8 mouse cellular contexts compared by ENCODE assay signal in the genomic region with DNA sequence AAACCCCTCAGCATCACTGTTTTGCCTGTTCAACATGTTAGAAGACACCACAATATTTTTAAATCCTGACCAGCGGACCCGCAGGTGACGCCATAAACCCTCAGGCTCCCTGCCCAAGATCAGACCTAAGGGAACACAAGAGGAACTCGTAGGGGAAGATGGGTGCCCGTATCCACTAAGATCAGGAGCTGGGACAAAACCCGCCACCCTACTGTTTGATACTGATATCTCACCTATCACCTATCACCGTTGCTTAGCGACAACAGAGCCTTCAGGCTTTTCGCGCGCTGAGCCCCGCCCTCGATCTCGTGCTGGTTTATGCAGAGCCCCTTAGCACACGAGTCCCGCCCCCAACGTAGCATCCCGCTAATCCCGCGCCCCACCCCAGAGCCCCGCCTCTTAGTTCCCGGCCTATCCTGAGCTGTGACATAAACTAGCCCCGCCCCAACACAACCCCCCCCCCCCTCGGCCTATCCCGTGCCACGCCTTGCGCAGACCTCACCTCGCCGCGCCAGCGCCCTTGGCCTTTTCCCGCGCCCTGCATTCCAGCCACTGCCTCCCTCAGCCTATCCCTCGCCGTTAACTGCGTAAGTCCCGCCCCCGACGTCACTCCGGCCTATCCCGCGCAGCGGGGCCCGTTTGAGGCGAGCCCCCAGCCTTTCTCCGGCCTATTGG. TPM values are rescaled to one million over a fixed set of nuclear protein-coding genes. Genes with fewer than 3 reads are reported as not detected.
DNase-seq lines count a peak whose midpoint lies in the region; ATAC-seq lines count a peak whose summit lies in the region.

Gene Siva1 (plus strand): TSS at position 500 of the 675 bp plus-strand sequence.

- no peaks in the 10 kb centered on the region for H3K27me3 ChIP-seq in hindbrain, embryonic 15.5 days

- peak; percentile 95 for DNase-seq in T-cell, adult 2 months (ENCODE audit: low spot score)
- DNase-seq in cerebellum, postnatal 36 days = peak; percentile 98 to 100
- peak; percentile 97 to 98 for DNase-seq in frontal cortex, postnatal 36 days (ENCODE audit: low spot score in 2 of 2)
- DNase-seq in left cerebral cortex, adult 11 months (ENCODE audit: low spot score) = peak; percentile 97
- peak; percentile 99 to 100 for DNase-seq in lung, postnatal 4 days
- DNase-seq in retina, postnatal 7 days (ENCODE audit: low read depth, low spot score) = peak; percentile 97
- peak; percentile 96 for DNase-seq in urinary bladder, adult 2 months (ENCODE audit: low spot score)

- H3K36me3 ChIP-seq in hindbrain, embryonic 15.5 days = peaks cover 18% of the 10 kb centered on the region; the same call in 1 of the 2 replicates

- peak within 1 kb of the TSS; percentile 57 for H3K4me3 ChIP-seq in hindbrain, embryonic 15.5 days

- no peaks in the 10 kb centered on the region for H3K9me3 ChIP-seq in hindbrain, embryonic 15.5 days

- H3K27ac ChIP-seq in hindbrain, embryonic 15.5 days (replicated peaks) = peak within 1 kb of the TSS; percentile 86

- 1% methylated on average over 46 of the region's 46 CpGs for WGBS in hindbrain, embryonic 15.5 days

- H3K4me2 ChIP-seq in hindbrain, embryonic 15.5 days = peak within 1 kb of the TSS; percentile 73

- H3K4me1 ChIP-seq in hindbrain, embryonic 15.5 days (replicated peaks) = peaks cover 21% of the 10 kb centered on the region

- H3K9ac ChIP-seq in hindbrain, embryonic 15.5 days = peak within 1 kb of the TSS; percentile 67

- peak; percentile 98 for ATAC-seq in hindbrain, embryonic 15.5 days (ENCODE audit: low FRiP score, low read depth)

RNA-seq across cellular contexts. Expression of gene Siva1, which starts in this region (rescaled TPM):
- polyA plus RNA-seq in hindbrain, embryonic 15.5 days (2015; fragmentation: Nextera tagmentation; extraction: Ambion mirVana) = 55.6 and 61.2 TPM in 2 replicates
- 62.6 and 71.8 TPM in 2 replicates for polyA plus RNA-seq in urinary bladder, adult 2 months (2012; rRNA removed)

Comparison
In these comparisons a context has a peak if more than half of its experiments do, and no peak if none do; other contexts are left out.
1. Peak in every context shown above with its lines: DNase-seq, ATAC-seq, H3K4me3 ChIP-seq and H3K27ac ChIP-seq.